In genomic region chr9:59056281-59056680, GRCm38 (mm10) we compare ENCODE assay signal across 9 mouse cellular contexts. TPM values are rescaled to one million over a fixed set of nuclear protein-coding genes. Genes with fewer than 3 reads are reported as not detected.
DNase-seq lines count a peak whose midpoint lies in the region; ATAC-seq and TF ChIP-seq lines count a peak whose summit lies in the region.
"Had no signal": no experiment of that assay in that cellular context is flagged by ENCODE, and none has a peak within 500 bp of the region (broad histone marks: within the 10 kb centered on the region; RNA-seq: fewer than 3 reads in every experiment).

No protein-coding gene starts in this region.

- H3K4me3 ChIP-seq in kidney, embryonic 15.5 days (replicated peaks): no peak overlapping the region; the same call in 1 of the 2 replicates
- H3K4me3 ChIP-seq in testis, adult 2 months (ENCODE audit: control insufficient read depth, low read depth, low read length): no peak overlapping the region; the same call in 1 of the 2 replicates
- H3K4me3 ChIP-seq: liver, embryonic 15.5 days had no signal

- H3K4me1 ChIP-seq in kidney, embryonic 15.5 days: no peaks in the 10 kb centered on the region
- no peaks in the 10 kb centered on the region for H3K4me1 ChIP-seq in testis, adult 2 months (ENCODE audit: control insufficient read depth, insufficient read depth, low read length)
- H3K4me1 ChIP-seq: liver, embryonic 15.5 days had no signal

- TF ChIP-seq POLR2A in testis, adult 2 months (IDR thresholded peaks at IDR 0.05; ENCODE audit: control insufficient read depth, low read depth, low read length): no peak

- no peaks in the 10 kb centered on the region for H3K27me3 ChIP-seq in kidney, embryonic 15.5 days
- no peaks in the 10 kb centered on the region for H3K27me3 ChIP-seq in testis, adult 2 months (ENCODE audit: control insufficient read depth, insufficient read depth, low read length)
- H3K27me3 ChIP-seq: liver, embryonic 15.5 days had no signal

- H3K36me3 ChIP-seq in kidney, embryonic 15.5 days: no peaks in the 10 kb centered on the region
- H3K36me3 ChIP-seq in testis, adult 2 months (ENCODE audit: control insufficient read depth, insufficient read depth, low read length): no peaks in the 10 kb centered on the region
- H3K36me3 ChIP-seq: liver, embryonic 15.5 days had no signal

- intact Hi-C loops in left cerebral cortex, postnatal 14 days (cut with DNase I): no loop called here

- TF ChIP-seq CTCF in testis, adult 2 months (IDR thresholded peaks at IDR 0.05; ENCODE audit: control insufficient read depth, insufficient read depth, insufficient replicate concordance, low read depth, low read length): no peak

- no peak for DNase-seq in kidney, adult 11 months
- peak; percentile 68 to 75 for DNase-seq in adrenal gland, postnatal 36 days
- peak; percentile 13 for DNase-seq in kidney, postnatal 10 days
- DNase-seq in retina, embryonic 14.5 days (ENCODE audit: low spot score): no peak
- no peak for DNase-seq in left cerebral cortex, postnatal 14 days (ENCODE audit: low spot score in 2 of 2)

- no peaks in the 10 kb centered on the region for H3K9me3 ChIP-seq in kidney, embryonic 15.5 days (replicated peaks)
- H3K9me3 ChIP-seq: liver, embryonic 15.5 days had no signal

- H3K27ac ChIP-seq in kidney, embryonic 15.5 days: no peak overlapping the region
- peak overlapping the region; percentile 30; the same call in 1 of the 2 replicates for H3K27ac ChIP-seq in testis, adult 2 months (ENCODE audit: control insufficient read depth, insufficient read depth, low read depth, low read length)
- H3K27ac ChIP-seq: liver, embryonic 15.5 days had no signal

- no peak overlapping the region for H3K9ac ChIP-seq in kidney, embryonic 15.5 days
- H3K9ac ChIP-seq: liver, embryonic 15.5 days had no signal

- WGBS in kidney, embryonic 15.5 days: 39% methylated on average over 8 of the region's 8 CpGs

- H3K4me2 ChIP-seq in kidney, embryonic 15.5 days: peak overlapping the region; percentile 33
- H3K4me2 ChIP-seq: liver, embryonic 15.5 days had no signal

- no peak for ATAC-seq in kidney, embryonic 15.5 days (replicated peaks; ENCODE audit: low FRiP score)
- ATAC-seq: forebrain, embryonic 16.5 days had no signal

RNA-seq across cellular contexts. Expression of gene Neo1, which starts 20.0 kb away (rescaled TPM):
- polyA plus RNA-seq in kidney, embryonic 15.5 days (2015; fragmentation: Nextera tagmentation; extraction: Ambion mirVana): 32.3 and 33.7 TPM in 2 replicates
- total RNA-seq in adrenal gland, postnatal 36 days (2021): 10 to 100 TPM; 56.1 to 79.1 TPM
- polyA plus RNA-seq in testis, adult 2 months (2012; rRNA removed): 12.9 and 17.5 TPM in 2 replicates
- total RNA-seq in left cerebral cortex, postnatal 14 days (2021): 100 to 1,000 TPM; 103 to 113 TPM

Comparison
In these comparisons a context has a peak if more than half of its experiments do, and no peak if none do; other contexts are left out.
1. DNase-seq: peak in adrenal gland, postnatal 36 days (2 of 2) and kidney, postnatal 10 days (single experiment); none in kidney, adult 11 months (single experiment), retina, embryonic 14.5 days (single experiment) and left cerebral cortex, postnatal 14 days (0 of 2).